Mouse (Mus musculus) mature B cell (primary cell): ENCODE measurements at regions not wholly inside any gene's neighbourhood (a gene's known extent, or its start where the extent isn't known, plus 50 kb on each side); places are given as distances from the start of the nearest gene placed in this dataset.

Experiments used
- in situ Hi-C: fragments of 300-500 bp; cut with MboI; formaldehyde crosslinking; loops from 2 replicates; pipeline ENCODE4 v1.14.3; 2019

- in situ Hi-C loops = no loop called here
These were observed 560.9 kb upstream of the Gm26657 start for GRCm38 (mm10) chr4:56178844-56179481.

GRCm38 (mm10) chr4:56161257-56161594 is 578.6 kb upstream of the Gm26657 start:
- in situ Hi-C loops = no loop called here

DNA sequence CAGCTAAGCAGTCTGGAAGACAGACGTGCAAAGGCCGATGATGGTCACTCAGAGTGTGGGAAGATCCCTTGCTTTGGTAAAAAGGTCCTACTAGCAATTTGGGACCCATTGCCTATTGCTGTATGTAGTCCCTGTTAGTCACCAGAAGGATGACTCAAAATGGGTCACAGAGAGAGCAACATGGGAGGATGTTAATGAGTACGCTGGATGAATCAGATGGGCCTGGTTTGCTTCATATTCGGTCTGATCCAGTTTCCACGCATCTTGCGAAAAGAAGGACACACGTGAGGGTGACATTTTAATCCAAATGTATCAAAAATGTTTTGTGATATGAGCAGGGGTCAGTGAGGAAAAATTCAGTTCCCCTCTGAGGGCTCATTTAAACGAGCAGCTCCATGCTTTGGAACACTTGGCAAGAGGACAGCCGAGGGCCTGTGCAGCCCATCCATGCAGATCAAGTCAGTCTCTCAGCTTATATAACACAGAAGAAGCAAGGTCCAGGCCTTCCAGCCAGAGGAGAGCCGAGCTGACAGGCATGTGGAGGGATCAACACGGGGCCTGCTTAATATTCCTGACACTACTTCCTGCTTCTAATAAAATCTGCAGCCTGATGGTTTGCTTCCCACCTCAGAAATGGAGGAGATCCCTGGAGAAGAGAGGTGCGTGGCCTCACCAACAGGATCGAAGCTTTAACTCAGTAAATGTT is 579.2 kb upstream of the Gm26657 start:
- in situ Hi-C loops = no loop called here

DNA sequence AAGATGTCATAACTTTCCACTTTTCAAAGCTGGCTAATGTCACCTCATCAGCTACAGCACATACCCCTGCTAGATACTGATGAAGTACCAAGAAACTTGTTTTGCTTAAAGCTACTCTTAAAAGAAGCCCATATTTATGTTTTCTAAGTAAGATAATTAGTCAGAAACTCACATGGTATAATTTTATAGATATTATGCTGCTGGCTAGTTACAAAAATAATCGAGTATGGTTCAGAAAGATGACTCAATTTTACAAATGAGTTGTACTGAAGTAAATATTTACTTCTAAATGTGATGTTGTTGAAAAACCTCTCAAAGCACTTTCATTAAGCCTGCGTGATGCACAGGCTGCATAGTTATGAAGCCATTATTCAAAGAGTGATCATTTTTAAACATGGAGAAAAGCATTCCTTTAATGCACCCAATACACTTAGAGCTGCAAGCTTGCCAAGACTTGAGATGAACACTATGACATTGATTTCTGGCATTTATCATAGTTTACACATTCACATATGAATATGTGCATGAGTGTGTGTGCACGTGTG is 582.3 kb upstream of the Gm26657 start:
- in situ Hi-C loops = no loop called here

- in situ Hi-C loops = no loop called here
These were observed 589.2 kb upstream of the Gm26657 start for GRCm38 (mm10) chr4:56150716-56151115.

- in situ Hi-C loops = no loop called here
These were observed 596.0 kb upstream of the Gm26657 start for GRCm38 (mm10) chr4:56143827-56144226.

DNA sequence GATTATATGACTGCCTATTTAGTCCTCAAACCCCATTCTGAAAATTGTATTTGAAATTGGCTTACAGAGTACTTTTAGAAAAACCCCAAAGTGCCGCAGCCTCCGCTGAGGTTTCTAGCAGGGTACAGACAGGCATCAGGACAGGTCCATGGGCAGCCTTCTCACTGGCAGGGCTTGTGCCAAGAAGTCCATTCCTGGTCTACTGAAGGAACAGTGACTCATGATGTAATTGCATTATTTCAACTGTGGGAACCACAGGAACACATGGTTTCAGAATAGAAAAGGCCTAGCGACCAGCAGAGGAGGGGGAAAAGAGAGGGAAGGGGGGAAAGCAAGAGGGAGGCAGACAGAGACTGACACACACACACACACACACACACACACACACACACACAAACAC is 603.0 kb upstream of the Gm26657 start:
- in situ Hi-C loops = no loop called here

DNA sequence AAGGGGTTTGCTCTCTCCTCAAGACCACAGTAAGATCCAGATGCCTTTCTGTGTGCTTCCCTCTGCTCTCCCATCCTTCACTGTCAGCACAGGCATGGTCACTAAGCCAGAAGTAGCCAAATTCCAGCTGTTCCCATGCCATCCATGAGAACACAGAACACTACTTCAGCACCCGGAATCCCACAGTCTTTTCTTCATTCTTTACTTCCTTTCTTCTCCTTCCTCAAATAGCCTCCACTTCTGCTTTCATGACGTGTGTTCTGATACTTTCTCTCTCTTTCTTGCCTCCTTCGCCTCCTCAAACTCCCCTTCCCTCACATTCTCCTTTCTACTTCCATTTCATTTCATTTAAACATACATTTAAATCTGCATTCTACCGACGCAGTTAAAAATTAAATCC is 602.1 kb upstream of the Klf4 start:
- in situ Hi-C loops = no loop called here

GRCm38 (mm10) chr4:56127730-56128482 is 595.6 kb upstream of the Klf4 start:
- in situ Hi-C loops = no loop called here

DNA sequence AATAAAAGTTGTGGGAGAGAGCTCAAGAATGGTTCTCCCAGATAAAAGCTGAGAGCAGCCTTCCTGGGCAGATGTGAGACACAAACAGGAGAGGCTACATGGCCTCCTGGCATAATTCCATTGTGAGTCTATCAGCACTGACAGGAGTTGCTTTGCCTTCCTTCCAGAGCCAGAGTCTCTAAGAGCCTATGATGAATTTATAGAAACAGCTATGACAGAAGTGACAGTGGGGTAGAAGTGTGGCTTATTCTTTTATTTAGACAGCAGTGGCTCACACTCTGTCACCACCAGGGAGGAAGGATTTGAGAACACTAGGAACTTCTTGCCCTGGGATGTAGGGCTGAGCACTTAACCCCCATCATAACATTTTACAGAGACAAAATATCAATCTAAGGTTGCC is 592.2 kb upstream of the Klf4 start:
- in situ Hi-C loops = no loop called here

DNA sequence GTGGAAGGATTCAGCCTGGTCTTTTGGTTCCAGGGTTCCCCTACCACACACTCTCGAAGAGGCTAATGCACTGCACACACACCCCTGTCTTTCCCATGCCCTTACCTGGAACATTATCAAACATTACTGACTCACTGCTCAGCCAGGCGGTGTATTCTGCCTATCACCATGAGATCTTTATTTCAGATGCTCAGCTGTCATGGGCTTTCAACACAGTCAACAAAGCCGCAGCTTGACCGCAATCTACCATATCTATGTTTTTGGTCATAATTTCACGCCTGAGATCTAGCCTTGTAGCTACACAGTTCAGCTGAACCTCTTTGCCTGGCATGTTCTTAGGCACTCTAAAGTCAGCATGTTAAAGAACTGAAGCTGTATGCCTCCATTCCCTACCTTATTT is 589.9 kb upstream of the Klf4 start:
- in situ Hi-C loops = no loop called here

DNA sequence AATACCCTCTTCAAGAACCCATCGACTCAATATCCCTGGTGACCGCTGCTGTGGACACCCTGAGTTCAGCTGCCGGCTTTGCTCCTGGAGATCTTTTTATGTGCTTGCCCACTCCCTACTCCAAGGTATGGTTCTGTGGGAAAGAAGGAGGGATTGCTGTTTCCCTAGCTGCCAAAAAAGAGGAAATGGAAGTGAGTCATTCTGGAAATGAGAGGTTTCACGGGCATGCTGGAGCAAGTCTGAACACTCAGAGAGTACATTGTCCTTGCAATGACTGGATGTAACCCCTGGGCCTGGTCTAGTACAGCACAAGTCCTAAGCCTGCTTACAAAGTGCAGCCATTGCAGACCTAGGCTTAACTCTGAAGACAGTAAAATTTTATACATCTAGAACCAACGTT is 589.4 kb upstream of the Klf4 start:
- in situ Hi-C loops = no loop called here

DNA sequence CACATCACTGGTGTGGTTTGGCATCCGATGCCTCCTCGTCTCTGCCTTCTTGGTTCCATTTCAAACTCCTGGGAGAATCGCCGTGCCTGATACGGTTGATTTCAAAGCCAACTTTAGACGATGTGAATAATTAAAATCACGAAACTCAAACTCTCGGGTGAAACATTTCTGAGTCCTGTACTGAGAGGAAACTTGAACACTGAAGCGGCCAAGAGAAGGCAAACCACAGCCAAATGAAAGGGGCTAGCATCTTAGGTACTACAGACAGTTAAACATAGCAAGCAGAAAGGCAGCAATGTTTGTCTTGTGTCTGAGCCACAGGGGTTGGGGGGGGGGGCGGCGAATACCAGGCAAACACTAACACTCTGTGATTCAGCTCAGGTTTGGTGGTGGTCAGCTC is 588.1 kb upstream of the Klf4 start:
- in situ Hi-C loops = no loop called here

DNA sequence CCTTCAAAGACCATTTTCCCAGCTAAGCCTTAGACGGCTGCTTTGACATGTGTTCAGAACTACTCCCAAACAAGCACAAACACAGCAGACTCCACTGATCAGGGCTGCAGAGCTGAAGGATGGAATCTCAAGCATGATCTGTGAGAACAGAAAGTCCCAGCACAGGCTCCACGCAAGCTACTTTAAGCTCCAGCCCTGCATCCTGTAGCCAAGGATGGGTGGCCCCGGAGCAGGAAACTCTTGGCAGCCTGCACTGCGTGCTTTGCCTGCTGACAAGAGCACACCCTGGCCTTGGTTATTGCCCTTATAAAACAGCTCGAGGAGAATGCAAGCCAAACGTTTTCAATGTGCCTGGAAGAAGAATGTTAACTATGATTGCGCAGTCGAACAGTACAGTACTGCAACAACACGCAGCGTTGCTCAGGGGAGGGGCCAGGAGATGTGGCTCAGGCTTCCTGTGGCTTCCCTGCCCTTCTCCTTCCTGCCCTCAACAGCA is 581.5 kb upstream of the Klf4 start:
- in situ Hi-C loops = no loop called here

GRCm38 (mm10) chr4:56112931-56113700 is 580.9 kb upstream of the Klf4 start:
- in situ Hi-C loops = no loop called here

GRCm38 (mm10) chr4:56106962-56107361 is 574.7 kb upstream of the Klf4 start:
- in situ Hi-C loops = no loop called here

- in situ Hi-C loops = no loop called here
These were observed 570.0 kb upstream of the Klf4 start for GRCm38 (mm10) chr4:56102314-56102713.

- in situ Hi-C loops = no loop called here
These were observed 558.5 kb upstream of the Klf4 start for GRCm38 (mm10) chr4:56090796-56091195.

- in situ Hi-C loops = no loop called here
These were observed 556.4 kb upstream of the Klf4 start for GRCm38 (mm10) chr4:56088701-56089100.

DNA sequence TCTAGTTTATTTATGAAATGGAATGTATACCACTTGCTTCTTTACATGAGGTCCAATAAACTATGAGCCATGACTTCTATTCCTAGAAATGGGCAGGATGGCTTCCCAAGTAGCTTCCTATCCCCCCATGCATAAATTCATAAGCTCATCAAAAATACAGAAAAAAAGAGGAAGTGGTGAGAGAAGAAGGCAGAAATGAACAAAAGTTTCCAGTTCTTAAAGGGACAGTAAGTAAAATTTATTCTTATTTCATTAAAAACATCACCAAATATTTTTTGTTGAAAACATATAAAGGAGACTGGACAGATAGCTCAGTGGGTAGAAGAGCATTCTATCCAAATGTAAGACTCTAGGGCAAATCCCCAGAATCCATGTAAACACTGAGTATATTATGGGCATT is 554.0 kb upstream of the Klf4 start:
- in situ Hi-C loops = no loop called here

DNA sequence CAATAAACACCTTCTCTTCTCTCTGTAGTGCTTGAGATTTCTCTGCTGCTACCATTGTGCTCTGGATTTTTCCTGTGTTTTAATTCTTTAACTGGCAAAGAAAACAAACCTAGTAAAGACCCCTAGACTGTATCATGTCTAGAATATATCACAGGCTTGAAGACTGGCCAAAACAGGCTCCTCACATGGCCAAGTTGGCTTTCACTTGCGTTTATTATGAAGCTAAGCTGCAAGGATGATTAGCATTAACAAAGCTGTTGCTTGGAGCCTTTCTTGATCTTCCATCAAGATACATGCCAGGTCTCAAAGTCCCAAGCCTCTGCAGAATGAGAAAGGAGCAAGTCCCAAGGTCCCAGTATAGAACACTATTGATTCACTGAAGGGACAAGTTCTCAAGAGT is 551.9 kb upstream of the Klf4 start:
- in situ Hi-C loops = no loop called here

DNA sequence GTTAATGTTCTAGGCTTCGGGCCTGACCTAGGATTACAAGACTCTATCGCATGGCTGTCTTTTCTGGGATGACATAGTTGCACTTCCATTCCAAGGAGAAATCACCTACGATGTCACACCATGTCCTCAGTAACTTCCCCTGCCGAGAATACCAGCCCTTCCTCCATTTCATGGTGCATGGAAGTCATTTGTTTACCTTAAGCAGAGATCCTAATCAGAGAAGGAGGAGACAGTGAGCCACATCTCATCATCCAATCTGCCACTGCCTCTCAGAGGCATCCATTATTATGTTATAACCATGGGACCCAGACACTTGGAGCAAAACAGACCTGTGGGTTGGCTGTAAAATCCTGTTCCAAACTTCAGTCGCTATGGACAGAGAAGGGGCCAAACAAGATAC is 550.1 kb upstream of the Klf4 start:
- in situ Hi-C loops = no loop called here
